Mouse (Mus musculus) small intestine, adult 2 months (tissue): ENCODE data around the gene Ikbke.

Source experiments
- CTCF ChIP-seq: fragments of 200-500 bp; IDR thresholded peaks from 2 replicates; pipeline ENCODE4 v1.5.1; 2012; ENCODE audit warnings: low read depth, mild to moderate bottlenecking, control low read depth, inconsistent platforms, low read length, moderate library complexity, mixed read lengths; ENCODE audit not compliant: insufficient replicate concordance, insufficient read length; ENCODE audit errors: extremely low read depth
- POLR2A ChIP-seq: fragments of 200-500 bp; IDR thresholded peaks from 2 replicates; pipeline ENCODE4 v1.6.1; 2012; ENCODE audit warnings: low read depth, mild to moderate bottlenecking, control low read depth, inconsistent platforms, low read length, moderate library complexity

DNA sequence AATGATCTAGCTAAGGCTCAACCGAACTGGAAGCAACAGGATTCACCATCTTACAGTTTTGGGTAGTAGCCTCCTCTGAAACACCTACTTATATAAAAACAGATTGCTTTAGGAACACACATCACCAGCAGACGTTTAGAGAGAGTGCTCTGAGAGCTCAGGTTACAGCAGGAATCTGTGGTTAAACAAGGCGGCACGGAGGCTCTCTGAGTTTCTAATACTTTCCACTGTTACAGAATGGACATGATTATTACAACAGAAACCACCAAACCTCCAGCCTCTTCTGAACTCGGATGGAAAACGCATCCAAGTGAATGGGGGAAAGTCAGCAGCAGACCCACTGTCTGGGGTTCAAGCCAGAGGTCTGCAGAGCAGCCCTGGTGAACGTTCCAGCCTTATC, 43.3 kb downstream of the Ikbke start:
- TF ChIP-seq CTCF (no peak), POLR2A (no peak)
